Mouse (Mus musculus): ENCODE results near the gene Rflna.

The Rflna gene

GRCm38 (mm10) chr5:125006896-125007295 is 3.9 kb downstream of the Rflna start:
- no peak for DNase-seq

GRCm38 (mm10) chr5:125011166-125011565 is 8.1 kb downstream of the Rflna start:
- DNase-seq = peak; percentile 3

- peak; percentile 4 for DNase-seq
Measured at GRCm38 (mm10) chr5:125011628-125012027, 8.6 kb downstream of the Rflna start.

DNA sequence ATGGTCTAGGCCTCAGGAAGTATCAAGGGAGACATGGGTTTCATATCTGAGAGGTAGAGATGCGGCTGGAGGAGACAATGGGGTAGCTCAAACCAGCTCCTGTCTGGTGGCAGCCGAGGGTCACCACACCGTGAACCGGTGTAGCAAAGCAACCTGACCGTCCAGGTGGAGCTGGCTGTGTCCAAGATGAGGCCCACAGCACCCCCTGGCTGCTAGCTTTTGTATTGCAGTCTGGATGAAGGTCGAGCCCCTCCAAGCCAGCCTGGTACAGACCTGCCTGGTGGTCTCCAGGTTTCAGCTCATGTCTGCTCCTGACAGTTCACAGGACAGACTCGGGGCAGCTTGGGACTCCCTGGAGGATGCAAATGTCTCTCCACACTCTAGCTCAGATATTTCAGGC is 11.5 kb downstream of the Rflna start:
- DNase-seq = peak; percentile 79

DNA sequence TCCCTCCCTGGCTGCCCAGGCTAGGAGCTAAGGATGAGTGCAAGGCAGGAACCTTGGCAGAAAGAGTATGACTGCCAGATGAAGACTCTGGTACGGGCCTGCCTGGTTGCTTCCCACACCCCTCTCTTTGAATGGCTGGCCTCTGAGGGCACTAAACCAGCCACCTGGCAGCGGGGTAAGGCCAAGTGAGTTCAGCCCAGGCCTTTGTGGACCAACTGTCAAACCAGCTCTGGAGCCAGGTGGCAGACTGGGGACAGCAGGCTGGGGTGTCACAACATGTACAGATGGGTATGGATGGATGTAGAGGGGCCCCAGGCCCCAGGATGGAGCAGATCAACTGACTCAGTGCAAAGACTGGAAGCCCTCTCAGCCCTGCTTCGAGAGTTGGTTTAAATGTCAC is 12.0 kb downstream of the Rflna start:
- DNase-seq = peak; percentile 45

DNA sequence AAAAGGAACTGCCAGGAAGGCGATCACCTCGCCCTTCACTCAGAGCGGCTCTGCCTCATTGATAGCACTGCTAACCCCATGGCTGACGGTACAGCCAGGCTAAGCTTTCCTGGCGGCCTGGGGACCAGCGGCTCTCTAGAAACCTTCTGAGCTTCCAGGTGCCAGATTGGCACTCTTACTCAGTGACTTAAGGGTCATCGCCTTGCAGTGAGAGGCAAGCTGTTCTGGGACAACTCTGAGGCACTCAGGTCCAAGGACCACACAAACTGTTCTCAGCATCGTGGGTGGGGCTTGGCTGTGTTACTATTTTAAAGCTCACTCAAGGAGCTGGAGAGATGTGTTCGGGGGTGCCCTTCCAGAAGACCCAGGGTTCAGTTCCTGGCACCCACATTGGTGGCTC is 12.6 kb downstream of the Rflna start:
- peak; percentile 7 for DNase-seq

- peak; percentile 8 for DNase-seq
Measured at GRCm38 (mm10) chr5:125016421-125017242, 13.6 kb downstream of the Rflna start.

DNA sequence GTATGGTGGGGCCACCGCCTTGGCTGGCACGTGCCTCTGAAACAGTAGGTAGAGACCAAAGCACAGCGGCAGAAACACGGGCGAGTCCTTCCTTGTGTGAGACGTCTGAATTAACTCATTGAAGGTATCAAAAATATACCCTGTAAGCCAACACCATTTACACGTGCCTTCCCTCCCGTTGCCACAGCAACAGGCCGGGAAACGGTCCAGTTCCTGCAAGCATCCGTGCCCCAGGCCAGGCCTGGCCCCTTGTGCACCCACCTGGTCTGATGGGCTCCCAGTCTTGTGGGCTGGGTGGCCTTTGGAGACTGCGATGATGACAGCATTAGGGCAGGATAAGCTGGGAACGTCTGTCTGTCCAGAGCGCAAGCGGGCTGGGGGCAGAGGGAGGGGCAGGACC is 14.3 kb downstream of the Rflna start:
- peak; percentile 20 for DNase-seq

GRCm38 (mm10) chr5:125019099-125019498 is 16.1 kb downstream of the Rflna start:
- no peak for DNase-seq

DNA sequence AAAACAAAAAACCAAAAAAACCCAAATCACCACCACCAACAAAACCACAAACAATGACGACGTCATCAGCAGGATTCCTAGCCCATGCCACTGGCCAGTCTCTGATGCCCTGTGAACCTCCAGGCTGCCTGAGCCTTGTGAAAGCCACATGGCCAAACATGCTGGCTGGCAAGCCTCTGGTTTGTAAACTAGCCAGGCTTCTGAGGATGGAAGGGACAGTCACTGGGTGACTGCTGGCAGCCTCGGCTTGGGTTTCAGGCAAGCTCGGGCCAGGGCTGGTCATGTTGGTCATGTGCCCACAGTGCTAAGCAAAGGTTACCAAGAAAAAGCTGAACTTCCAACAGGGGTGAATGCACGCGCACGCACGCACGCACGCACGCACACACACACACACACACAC is 18.3 kb downstream of the Rflna start:
- DNase-seq = peak; percentile 77

DNA sequence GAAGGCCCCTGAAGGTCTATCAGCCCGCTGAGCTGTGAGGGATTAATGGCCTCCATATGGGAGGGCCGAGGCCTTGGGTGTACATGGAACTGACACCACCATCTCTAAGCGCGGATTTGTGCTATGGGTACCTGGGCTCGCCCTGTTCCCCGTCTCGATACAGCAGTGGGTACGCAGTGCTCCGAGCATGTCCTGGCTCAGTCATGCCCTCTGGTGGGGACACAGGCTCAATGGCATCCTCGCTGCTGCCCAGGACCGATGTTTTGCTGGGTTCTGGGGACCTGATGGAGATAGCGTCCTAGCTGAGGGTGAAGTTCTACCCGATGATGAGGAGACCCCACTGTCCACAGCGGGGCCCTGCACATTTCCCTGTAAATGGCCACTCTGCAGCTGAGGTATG is 21.0 kb downstream of the Rflna start:
- DNase-seq = no peak

- no peak for DNase-seq
Measured at GRCm38 (mm10) chr5:125028371-125028770, 25.4 kb downstream of the Rflna start.

DNA sequence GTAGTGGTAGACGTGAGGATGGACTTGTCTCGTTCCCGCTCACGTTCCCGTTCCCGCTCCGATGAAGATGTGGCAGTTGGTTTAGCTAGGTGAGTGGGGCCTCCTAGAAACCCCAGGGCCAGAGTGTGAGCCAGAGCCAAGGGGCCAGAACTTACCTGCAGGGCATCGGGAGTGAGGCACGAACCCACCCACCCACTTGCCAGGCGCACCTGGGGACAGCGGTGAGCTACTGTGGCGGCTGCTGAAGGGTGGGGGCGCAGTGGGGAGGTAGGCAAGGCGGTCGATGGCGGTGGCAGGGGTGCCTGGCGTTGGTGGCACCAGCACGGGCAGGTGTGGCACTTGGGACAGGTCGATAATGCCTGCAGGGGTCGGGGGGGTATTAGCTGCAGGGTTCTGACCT is 25.9 kb downstream of the Rflna start:
- DNase-seq = no peak

GRCm38 (mm10) chr5:125036483-125036882 is 33.5 kb downstream of the Rflna start:
- no peak for DNase-seq

DNA sequence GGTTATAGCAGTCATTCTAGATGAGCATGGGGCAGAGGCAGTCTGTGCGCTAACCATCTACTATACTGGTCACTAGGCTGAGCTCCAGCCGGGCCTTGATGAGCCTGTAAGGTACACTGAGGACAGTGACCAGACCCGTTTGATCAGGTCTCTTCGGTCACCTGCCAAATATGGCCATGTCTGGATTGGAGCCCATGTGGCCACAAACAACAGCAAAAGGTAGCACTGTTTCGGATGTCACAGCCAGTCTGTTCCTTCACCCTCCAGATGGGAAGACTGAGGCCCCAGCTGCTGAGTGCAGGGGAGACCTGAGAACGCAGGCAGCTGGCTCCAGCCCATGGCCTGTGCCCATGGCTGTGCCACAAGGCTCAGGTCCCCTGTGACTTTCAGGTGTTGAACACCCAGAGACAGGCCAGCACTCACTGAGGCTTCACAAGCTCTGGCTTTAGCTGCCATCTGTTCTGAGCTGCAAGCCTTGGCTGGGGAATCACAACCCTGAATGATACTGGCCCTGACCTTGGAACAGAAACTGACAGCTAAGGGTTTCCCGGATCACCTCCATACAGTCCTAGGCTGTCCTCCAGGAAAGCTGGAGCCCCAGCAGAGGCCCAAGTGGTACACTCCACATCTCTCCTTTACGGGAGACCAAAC is 36.5 kb downstream of the Rflna start:
- peak; percentile 54 for DNase-seq

GRCm38 (mm10) chr5:125040128-125040584 is 37.1 kb downstream of the Rflna start:
- DNase-seq = peak; percentile 84

DNA sequence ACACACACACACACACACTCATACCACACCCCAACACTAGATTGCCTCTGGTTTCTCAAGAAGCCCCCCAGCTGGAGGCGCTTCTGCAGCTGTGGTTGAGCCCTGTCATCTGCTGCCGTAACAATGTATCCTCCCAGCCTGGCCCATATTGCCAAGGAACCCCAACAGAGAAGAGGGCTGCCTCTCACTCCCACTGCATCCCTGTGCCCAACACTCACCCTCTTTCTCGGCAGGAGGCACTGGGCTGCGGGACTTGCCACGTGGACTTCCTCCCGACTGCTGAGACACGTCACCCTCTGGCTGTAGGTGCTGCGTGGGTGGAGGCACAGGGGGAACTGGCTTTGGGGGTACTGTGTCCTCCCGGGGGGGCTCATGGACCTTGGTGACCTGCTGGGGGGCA is 38.6 kb downstream of the Rflna start:
- no peak for DNase-seq

DNA sequence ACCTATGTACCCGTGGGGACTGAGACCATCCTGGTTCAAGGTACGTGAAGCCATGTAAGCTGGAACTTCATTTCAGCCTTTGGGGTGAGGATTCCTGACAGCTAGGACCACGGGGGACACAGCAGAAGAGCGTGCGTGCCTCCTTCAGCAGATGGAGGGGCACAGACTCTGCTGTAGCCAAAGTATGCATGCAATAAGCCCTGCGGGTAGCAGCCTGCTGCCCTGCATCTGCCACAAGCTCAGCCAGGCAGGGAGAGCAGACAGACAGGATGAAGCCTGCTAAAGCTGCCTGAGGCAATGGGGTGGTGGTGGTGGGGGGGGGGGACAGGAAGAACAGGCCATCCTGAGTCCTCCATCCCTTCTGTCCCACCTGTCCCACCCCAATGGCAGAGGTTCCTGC is 40.4 kb downstream of the Rflna start:
- DNase-seq = no peak

GRCm38 (mm10) chr5:125045202-125045601 is 42.2 kb downstream of the Rflna start:
- DNase-seq = no peak

DNA sequence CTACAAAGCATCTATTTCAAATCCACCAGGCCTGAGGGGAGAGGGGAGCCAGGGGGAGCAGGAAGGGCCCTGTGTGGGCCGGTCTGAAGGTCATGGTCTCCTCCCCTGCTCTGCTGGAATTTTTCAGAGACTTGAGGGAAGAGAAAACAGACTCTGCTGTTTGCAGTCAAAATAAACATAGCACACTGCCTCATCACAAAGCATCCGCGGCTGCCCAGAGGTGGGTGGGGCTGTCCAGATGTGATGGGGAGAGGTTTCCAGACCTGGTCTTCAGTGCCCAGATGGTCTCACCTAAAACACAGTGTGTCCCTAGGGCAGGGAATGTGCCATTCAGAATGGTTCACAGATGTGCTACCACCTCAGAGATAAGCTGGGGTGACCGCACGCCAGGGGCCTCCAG is 43.4 kb downstream of the Rflna start:
- DNase-seq = no peak

- no peak for DNase-seq
Measured at GRCm38 (mm10) chr5:125049481-125049880, 46.5 kb downstream of the Rflna start.

GRCm38 (mm10) chr5:125052237-125052602 is 49.2 kb downstream of the Rflna start:
- DNase-seq = no peak

DNA sequence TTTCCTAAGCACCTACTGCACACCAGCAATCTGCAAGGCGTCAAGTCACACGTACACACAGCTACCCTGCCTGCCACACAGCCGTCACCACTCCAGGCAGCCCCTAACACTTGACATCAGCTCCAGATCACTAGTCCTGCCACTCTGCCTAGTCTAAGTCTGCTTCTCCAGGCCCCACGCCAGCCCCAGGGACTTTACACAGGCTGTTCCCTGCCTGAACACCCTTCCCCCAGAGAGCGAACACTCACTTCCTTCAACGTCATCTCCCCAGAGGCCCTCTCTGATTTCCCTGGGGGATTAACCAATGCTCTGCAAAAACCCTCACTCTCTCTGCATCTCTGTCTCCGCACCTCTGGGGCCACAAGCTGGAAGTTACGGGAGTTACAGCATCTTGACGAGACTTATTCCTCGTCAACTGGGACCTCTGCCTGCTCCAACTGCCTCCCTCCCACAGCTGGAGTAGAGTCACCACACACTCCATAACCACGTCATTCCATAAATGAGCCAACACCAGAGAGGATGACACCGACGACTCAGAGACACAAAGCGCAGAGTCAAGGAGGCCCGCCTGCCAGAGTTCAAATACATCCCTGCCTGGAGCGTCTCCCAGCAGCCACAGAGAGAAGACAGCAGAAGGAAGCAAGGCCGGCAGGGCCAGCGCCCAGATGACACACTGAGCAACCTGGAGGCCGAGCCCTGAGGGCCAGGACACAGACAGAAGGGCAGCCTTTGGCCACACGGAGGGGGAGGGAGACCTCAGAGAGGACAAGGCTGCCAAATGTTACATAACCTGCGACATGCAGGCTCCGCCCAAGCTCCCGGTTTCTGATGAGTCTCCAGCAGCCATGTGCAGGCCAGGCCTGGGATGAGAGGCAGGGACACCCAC is 49.8 kb downstream of the Rflna start:
- peak; percentile 82 for DNase-seq
